Comparison of ENCODE assay signal across 26 mouse cellular contexts in the genomic region with DNA sequence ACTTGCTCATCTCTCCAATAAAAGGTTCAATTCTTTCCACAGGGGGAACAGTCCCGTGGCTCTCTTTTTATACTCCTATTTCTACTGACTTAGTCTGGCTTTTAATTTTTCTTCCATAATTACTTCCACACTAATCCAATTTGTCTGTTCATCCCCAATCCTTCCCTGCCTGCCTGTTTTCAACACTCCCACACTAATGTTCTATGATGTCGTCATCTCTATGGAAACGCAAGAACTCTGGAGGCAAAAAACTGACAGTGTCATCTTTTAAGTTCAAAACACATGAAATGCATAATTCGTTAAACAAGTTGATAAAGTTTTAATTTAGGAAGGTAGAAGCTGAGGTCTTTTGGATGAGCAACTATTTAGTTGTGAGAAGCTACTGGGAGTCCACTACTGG.
"Had no signal": no experiment of that assay in that cellular context is flagged by ENCODE, and none has a peak within 500 bp of the region (broad histone marks: within the 10 kb centered on the region; RNA-seq: fewer than 3 reads in every experiment).

No protein-coding gene starts in this region.

- H3K9me3 ChIP-seq: heart, embryonic 13.5 days; heart, embryonic 15.5 days; hindbrain, embryonic 13.5 days; hindbrain, embryonic 15.5 days; kidney, embryonic 15.5 days; limb, embryonic 13.5 days; limb, embryonic 15.5 days; liver, embryonic 12.5 days had no signal

- H3K27ac ChIP-seq: heart, adult 2 months; heart, embryonic 13.5 days; heart, embryonic 15.5 days; hindbrain, embryonic 13.5 days; hindbrain, embryonic 15.5 days; hindbrain, postnatal 0 days; kidney, embryonic 15.5 days; kidney, postnatal 0 days; limb, embryonic 13.5 days; limb, embryonic 15.5 days; liver, embryonic 12.5 days; liver, embryonic 14.5 days had no signal

- H3K4me3 ChIP-seq: heart, adult 2 months; heart, embryonic 13.5 days; heart, embryonic 15.5 days; hindbrain, embryonic 13.5 days; hindbrain, embryonic 15.5 days; kidney, embryonic 15.5 days; limb, embryonic 13.5 days; limb, embryonic 15.5 days; liver, embryonic 12.5 days had no signal

- H3K36me3 ChIP-seq: heart, embryonic 13.5 days; heart, embryonic 15.5 days; hindbrain, embryonic 13.5 days; hindbrain, embryonic 15.5 days; kidney, embryonic 15.5 days; limb, embryonic 13.5 days; limb, embryonic 15.5 days; liver, embryonic 12.5 days had no signal

- H3K4me1 ChIP-seq: heart, embryonic 13.5 days; heart, embryonic 15.5 days; hindbrain, embryonic 13.5 days; hindbrain, embryonic 15.5 days; kidney, embryonic 15.5 days; limb, embryonic 13.5 days; limb, embryonic 15.5 days; liver, embryonic 12.5 days had no signal

- ATAC-seq: hindbrain, postnatal 0 days; intestine, embryonic 16.5 days; liver, embryonic 12.5 days had no signal

- DNase-seq: gastrocnemius, postnatal 14 days; gastrocnemius, postnatal 36 days; heart, adult 11 months; heart, adult 2 months; heart, postnatal 14 days; heart, postnatal 36 days; kidney, adult 11 months; kidney, adult 2 months; kidney, adult 9 months; kidney, postnatal 14 days; kidney, postnatal 36 days; layer of hippocampus, postnatal 36 days; left cerebral cortex, postnatal 4 days had no signal

- H3K27me3 ChIP-seq: heart, embryonic 13.5 days; heart, embryonic 15.5 days; hindbrain, embryonic 13.5 days; hindbrain, embryonic 15.5 days; kidney, embryonic 15.5 days; limb, embryonic 13.5 days; limb, embryonic 15.5 days; liver, embryonic 12.5 days had no signal

- H3K9ac ChIP-seq: heart, embryonic 13.5 days; heart, embryonic 15.5 days; hindbrain, embryonic 13.5 days; hindbrain, embryonic 15.5 days; kidney, embryonic 15.5 days; limb, embryonic 13.5 days; limb, embryonic 15.5 days; liver, embryonic 12.5 days; liver, embryonic 14.5 days had no signal

- H3K4me2 ChIP-seq: heart, embryonic 11.5 days; heart, embryonic 13.5 days; heart, embryonic 15.5 days; hindbrain, embryonic 13.5 days; hindbrain, embryonic 15.5 days; kidney, embryonic 15.5 days; limb, embryonic 13.5 days; limb, embryonic 15.5 days; liver, embryonic 12.5 days had no signal
